Mouse (Mus musculus) left cerebral cortex, adult 18-20 months (tissue): ENCODE data around the gene Gm10778. TPM values are rescaled to one million over a fixed set of nuclear protein-coding genes. Genes with fewer than 3 reads are reported as not detected.
"Not testable (repeated sequence)": the region's sequence is repeated elsewhere in the genome, so short reads cannot be mapped to it uniquely, and the experiment has no call there.

Experiments
- DNase-seq, 2 experiments: peaks; one replicate each; pipeline ENCODE4 v3.0.0; 2021 to 2022; ENCODE audit warnings: low spot score in 2 of 2, mixed read lengths in 1 of 2
- total RNA-seq, 2 experiments: library from RNA; stranded (reverse); gene quantifications; 2 replicates each; pipeline ENCODE4 v1.2.3; 2021

Gm10778 gene
- total RNA-seq, 2 experiments from 2014 or later: 4.3 to 5.8 TPM

DNA sequence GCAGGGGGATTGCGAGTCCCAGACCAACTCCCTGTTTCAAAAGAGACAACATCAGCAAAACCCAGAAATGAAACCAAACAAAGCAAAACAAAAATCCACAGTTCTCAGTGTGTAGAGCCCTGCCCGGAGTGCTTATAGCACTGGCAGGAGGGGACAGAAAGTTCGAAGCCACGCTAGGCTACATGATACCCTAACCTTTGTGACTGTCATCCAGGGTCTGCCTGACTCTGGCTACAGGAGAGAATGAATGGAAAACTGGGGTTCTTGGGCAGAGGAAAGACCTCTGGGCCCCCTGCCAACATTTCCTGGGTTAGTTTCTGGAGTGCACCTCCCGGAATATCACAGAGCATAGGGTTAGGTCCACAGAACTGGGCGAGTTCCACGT lies 21.0 kb upstream of the Gm10778 start:
- DNase-seq: no peak

GRCm38 (mm10) chr10:81628390-81628789 lies 20.5 kb upstream of the Gm10778 start, which contains the start of gene Ankrd24:
Gene Ankrd24, plus strand, starts transcription at chr10:81628540.
- no peak for DNase-seq

DNA sequence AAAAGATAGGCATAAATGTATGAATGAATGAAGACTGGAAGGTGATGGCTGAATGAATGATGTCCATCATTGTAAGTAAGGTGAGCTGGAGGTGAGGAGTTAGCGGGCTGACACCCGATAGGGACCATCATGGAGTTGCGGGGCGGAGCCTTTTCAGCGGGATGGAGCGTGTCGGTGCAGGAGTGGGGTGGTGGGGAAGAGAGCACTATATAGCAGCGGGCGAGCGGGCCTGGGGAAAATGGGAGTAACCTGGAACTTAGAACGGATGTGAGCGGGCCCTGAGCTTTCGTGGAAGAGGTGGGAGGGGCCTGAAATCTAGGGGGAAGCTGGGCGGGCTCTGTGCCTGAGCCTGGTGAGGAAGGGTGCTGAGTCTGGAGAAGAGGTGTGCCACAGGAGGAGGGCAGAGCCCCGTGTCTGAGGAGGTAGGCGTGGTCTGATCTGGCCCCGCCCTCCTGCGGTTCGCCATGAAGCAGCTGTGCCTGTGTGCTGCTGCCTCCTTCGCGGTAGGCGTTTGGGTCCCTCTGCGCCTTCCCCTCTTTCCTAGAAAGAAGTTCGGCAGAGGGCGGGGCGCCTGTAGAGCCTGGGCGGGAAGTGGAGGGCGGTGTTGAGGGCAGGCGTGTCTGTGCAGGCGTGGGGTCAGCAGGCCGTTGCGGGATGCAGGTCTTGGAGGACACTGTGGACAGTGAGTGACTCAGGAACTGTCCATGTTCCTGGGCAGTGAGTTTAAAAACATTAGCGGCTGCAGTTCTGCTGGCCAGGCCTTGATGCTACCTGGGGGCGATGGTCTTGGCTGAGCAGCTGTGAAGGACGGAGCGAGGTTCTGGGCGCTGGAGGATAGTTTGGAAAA lies 15.4 kb upstream of the Gm10778 start:
- DNase-seq: peak; percentile 82 to 86

- no peak for DNase-seq
Measured at GRCm38 (mm10) chr10:81636338-81636737, 12.5 kb upstream of the Gm10778 start.

- no peak for DNase-seq
Measured at GRCm38 (mm10) chr10:81638101-81638500, 10.8 kb upstream of the Gm10778 start.

DNA sequence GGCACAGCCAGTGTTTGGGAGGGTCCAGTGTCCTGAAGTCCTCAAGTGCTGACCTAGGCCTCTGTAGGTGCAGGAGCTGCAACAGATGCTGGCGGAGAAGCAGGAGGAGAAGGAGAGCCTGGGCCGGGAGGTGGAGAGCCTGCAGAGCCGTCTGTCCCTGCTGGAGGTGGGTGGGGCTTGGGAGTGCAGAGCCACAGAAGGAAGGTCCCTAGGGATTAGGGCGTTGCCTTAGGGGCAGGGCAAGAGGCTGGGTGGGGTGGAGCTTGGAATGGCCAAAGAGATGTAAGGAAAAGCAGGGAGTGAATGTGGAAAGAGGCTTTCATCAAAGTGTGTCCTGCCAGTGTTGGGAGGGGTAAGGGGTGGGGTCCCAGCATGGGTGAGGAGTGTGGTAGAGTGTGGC lies 8.0 kb upstream of the Gm10778 start:
- DNase-seq: not testable (repeated sequence)

GRCm38 (mm10) chr10:81641566-81641965 lies 7.3 kb upstream of the Gm10778 start:
- DNase-seq: no peak

DNA sequence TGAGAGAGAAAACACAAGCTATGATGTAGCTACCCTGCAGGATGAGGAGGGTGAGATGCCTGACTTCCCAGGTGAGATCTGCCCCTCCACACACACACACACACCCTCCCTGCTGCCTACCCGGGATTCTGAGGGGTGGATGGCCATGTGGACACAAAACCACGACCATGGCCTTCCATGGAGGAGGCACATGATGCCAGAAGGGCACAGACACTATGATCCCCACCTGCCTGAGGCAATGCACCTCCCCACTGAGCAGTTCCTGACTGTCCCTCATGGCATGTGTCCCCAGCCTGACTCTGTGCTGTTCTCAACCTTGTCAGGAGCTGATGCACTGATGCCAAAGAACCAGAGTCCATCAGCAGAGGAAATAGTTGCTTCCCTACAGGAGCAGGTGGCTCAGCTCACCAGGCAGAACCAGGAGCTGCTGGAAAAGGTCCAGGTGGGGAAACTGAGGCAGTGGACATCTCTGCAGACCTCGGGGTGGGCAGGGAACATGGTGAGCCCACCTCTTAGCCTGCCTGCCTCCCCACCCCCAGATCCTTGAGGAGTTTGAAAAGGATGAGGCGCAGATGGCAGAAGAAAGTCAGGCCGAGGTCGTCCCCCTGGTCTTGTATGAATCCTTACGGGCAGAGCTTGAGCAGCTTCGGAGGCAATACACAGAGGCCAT lies 6.7 kb upstream of the Gm10778 start:
- no peak for DNase-seq

DNA sequence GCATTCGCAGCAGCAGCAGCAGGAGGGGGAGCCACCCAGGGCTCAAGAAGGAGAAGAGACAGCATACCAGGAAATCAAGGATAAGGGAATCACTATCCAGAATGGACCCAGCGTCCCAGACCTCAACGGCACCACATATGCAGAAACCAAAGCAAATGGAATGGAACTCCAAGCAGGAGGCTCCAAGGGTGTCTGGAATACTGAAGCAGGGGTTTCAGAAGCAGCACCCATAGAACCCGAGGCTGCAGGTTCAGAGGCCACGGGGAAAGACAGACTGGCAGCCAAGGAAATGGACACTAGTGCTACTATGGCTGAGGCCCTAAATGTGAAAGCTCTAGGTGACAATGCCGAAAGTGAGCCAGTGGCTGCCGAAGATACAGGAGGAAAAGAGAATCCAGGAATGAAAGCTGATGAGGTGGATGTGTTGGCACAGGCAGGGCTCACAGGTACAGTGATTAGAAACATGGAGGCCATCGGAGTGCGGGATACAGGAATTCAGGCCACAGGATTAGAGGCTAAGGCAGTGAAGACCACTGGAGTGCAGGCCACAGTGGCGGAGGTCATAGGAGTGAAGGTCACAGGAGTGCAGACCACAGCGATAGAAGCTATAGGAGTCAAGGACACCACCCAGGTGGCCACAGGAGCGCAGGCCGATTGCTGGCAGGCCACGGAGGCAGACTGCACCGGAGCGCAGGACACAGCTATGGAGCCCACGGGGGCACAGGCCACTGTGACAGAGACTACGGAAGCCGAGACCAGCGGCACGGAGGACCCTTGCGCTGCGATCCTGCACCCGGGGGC lies 6.0 kb upstream of the Gm10778 start:
- DNase-seq: no peak

- DNase-seq: peak; percentile 92 to 96
Measured at GRCm38 (mm10) chr10:81643449-81644055, 5.3 kb upstream of the Gm10778 start.

DNA sequence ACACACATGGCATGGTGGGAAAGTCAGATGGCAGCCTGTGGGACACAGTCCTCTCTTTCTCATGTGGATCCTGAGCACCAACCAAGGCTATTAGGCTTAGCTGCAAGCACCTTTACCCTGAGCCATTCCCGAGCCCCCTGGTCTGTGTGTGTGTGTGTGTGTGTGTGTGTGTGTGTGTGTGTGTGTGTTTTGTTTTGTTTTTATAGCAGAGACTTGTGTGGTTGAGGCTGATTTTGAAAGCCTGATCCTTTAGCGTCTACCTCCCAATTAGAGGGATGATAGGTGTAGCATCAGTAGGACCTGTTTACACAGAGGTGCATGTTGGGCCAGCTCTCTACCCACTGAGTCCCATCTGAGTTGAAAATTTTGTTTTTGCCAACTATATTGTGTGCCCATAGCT lies 4.7 kb upstream of the Gm10778 start:
- DNase-seq: peak in 1 of 2 experiments; percentile 1

GRCm38 (mm10) chr10:81644716-81645115 lies 4.1 kb upstream of the Gm10778 start:
- peak in 1 of 2 experiments; percentile 1 for DNase-seq

DNA sequence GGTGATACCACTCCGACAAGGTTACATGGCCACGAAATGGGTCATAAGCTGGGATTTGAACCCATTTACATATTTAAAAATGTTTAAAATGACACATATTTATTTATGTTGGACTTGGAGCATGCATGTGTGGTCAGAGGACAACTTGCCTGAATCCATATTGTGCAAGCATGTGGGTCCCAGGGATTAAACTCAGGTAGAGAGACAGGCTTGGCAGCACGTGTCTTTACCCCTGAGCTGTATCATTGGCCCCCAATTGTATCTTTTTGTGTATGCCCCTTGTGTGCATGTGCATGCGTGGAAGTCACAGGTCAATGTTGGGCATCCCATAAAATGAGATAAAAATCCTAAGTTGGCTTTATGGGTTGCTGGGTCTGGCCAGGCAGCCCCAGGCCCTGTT lies 3.5 kb upstream of the Gm10778 start:
- peak in 1 of 2 experiments; percentile 1 for DNase-seq

- no peak for DNase-seq
Measured at GRCm38 (mm10) chr10:81646015-81646555, 2.8 kb upstream of the Gm10778 start.

- DNase-seq: no peak
Measured at GRCm38 (mm10) chr10:81655178-81655577, 6.3 kb downstream of the Gm10778 start.

DNA sequence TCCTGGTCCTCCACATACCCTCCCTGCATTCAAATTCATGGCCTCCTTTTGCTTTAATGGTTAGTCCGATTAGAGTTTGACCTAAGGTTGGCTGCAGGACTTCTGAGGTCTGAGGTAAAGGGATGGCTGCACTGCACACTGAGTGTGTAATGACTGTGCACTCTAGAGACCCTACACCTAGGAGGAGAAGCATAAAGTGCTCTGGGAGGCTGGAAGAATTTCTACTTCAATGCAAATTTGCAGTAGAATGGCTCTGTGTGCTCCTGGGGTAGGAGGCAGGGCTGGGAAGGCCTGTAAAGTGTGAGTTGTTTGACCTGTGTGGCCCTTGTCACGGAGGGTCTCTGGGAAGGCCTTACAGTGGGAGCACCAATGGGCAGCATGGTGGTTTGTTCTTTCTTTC lies 7.3 kb downstream of the Gm10778 start:
- no peak for DNase-seq

DNA sequence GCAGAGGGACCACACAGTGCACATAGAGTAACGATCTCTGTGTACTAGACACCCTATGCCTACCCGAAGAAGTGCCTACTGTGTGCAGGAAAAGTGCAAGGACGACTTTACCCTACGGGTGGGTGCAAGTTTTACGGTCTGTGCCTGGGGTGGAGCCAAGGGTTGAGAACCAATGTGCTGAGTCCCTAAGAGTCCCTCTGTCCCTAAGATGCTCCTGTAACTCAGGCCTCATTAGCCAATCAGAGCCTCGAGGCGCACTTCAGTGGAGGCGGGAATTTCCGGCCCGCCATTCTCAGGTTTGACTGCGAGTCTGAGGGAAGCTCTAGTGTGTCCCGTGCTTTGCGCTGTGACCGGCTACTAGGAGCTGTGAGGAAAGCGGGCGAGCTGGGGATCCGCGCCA lies 38.3 kb downstream of the Gm10778 start:
- not testable (repeated sequence) for DNase-seq

GRCm38 (mm10) chr10:81704531-81705301 lies 55.9 kb downstream of the Gm10778 start, which contains the start of gene Zfp433:
Gene Zfp433, plus strand, starts transcription at chr10:81704825.
- not testable (repeated sequence) for DNase-seq
